Mouse (Mus musculus): ENCODE results near the gene Cerkl.

DNA sequence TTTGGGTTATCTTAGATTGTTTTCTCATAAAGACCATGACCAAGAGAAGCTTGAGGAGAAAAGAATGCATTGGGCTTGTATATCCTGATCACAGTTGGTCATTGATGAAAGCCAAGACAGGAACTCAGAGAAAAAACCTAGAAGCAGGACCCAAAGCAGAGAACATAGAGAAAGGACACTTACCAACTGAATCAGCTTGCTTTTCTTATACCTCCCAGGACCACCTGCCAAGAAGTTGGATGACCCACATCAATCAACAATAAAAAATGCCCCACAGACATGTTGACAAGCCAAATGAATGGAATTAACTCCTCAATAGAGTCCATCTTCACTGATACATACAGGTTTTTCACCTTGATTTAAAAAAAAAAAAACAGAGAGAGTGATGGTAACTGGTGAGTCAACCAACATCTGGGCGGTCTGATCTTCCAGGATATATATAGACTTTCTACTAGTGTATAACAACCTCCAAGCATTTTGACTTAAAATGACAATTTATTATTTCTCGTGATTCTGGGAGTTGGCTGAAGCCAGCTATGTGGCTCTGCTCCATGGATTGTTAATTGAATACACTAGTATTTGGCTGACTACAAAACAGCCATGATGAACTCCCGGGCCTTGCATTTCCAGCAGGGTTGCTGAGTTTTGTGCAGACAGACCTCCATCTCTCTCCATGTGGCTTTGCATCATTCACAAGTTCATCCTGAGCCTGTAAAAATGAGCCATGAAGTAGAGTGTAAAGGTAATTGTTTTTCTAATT is 12.5 kb downstream of the Cerkl start:
- no peak for TF ChIP-seq POLR2A (IDR thresholded peaks at IDR 0.05; ENCODE audit: insufficient read depth, low read depth, low read length)
- TF ChIP-seq CTCF (IDR thresholded peaks at IDR 0.05; ENCODE audit: insufficient read depth, low read depth, low read length): no peak

Data from olfactory bulb, adult 2 months (tissue).